Mouse (Mus musculus) lung, adult 2 months (tissue): ENCODE measurements around the gene Bmp10. TPM values are rescaled to one million over a fixed set of nuclear protein-coding genes. Genes with fewer than 3 reads are reported as not detected.
"Not testable (repeated sequence)": the region's sequence is repeated elsewhere in the genome, so short reads cannot be mapped to it uniquely, and the experiment has no call there.

Source experiments
- DNase-seq: peaks from one replicate; pipeline ENCODE4 v3.0.0; 2022
- H3K4me1 ChIP-seq: fragments of 200-500 bp; 2 replicates; pipeline ENCODE4 v1.6.1; 2011; ENCODE audit warnings: low read length; ENCODE audit not compliant: control insufficient read depth, insufficient read depth
- H3K4me3 ChIP-seq: fragments of 200-500 bp; replicated peaks from 2 replicates; pipeline ENCODE3; 2011; ENCODE audit warnings: low read depth, mild to moderate bottlenecking, control low read depth, low read length; ENCODE audit errors: extremely low read depth
- CTCF ChIP-seq: fragments of 200-500 bp; IDR thresholded peaks from 2 replicates; pipeline ENCODE4 v1.5.1; 2011; ENCODE audit warnings: mild to moderate bottlenecking, low read length, control low read depth; ENCODE audit not compliant: insufficient read depth
- POLR2A ChIP-seq: fragments of 200-500 bp; IDR thresholded peaks from 2 replicates; pipeline ENCODE4 v1.6.1; 2011; ENCODE audit warnings: low read depth, mild to moderate bottlenecking, control low read depth, low read length, borderline replicate concordance; ENCODE audit errors: extremely low read depth
- WGBS: fragments of 180-500 bp; shearing (Covaris S2); methylation state at CpG from one replicate; pipeline ENCODE4 v1.1.7; 2018; 5-methylcytosine and 5-hydroxymethylcytosine counted together
- polyA plus RNA-seq: library from polyadenylated mRNA; depleted of rRNA; stranded (reverse); fragments of >200 nt; gene quantifications from 2 replicates; pipeline ENCODE4 v1.2.3, GENCODE M21; 2012

The Bmp10 gene
- polyA plus RNA-seq, 1 experiment: not detected

DNA sequence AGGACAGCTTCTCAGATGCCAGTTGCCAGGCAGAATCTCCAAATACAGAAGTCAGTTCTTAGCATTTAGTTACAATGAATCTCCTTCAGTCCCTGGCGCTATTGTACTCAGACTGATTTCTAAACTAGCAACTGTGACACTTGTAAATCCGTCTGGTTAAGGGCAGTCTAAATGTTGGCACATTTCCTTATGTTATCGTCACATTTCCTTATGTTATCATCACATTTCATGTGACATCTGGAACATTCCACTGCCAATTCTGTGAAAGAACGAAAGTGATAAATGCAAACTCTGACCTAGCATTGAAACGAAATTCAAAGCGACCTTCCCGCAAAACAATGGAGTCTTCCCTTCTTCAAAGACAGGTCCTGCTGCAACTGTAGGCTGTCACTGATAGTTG lies 16.4 kb downstream of the Bmp10 start:
- no peak for DNase-seq
- no peaks in the 10 kb centered on the region for H3K4me1 ChIP-seq
- no peak overlapping the region for H3K4me3 ChIP-seq
- TF ChIP-seq POLR2A: no peak
- TF ChIP-seq CTCF: no peak
- 43% methylated on average over 7 of the region's 7 CpGs for WGBS

DNA sequence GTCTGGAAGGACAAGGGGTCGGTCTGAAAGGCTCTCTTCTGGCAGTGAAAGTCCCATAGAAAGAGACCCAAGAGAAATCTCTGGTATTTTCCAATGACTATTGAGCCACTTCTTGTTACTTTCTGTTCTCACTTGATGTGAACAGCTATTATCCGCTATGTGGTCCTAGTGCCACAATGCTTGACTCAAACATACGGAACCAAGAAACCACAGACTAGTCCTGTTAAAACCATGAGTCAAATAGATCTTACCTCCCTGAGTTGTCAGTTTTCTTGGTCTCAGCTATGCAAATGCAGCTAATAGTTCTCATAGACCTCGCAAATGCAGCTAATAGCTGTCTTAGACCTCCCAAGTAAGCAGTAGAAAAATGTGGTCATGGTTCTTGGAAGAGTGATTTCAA lies 18.4 kb downstream of the Bmp10 start:
- H3K4me1 ChIP-seq: no peaks in the 10 kb centered on the region
- TF ChIP-seq POLR2A: no peak
- TF ChIP-seq CTCF: no peak
- WGBS: 81% methylated on average over 4 of the region's 4 CpGs
- no peak overlapping the region for H3K4me3 ChIP-seq
- no peak for DNase-seq

DNA sequence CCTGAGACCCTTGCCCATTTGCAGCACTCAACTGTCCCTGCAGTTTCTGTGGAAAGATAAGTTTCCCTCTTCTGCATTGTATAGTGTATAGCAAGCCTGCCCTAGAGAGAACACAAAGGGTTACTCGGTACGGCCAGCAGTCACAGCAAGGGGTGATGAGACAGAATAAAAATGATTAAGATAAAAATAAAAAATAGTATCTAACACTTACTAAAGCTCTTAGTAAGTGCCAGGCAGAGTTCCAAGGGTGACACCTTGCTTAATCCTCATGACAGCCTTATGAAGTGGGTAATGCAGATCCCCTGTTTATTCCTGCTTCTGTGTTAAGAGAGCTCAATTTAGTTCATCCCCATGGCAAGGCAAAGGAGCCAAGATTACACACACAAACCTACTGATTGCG lies 20.7 kb downstream of the Bmp10 start:
- WGBS: 74% methylated on average over 3 of the region's 3 CpGs
- H3K4me3 ChIP-seq: no peak overlapping the region
- DNase-seq: no peak
- no peak for TF ChIP-seq POLR2A
- TF ChIP-seq CTCF: no peak
- H3K4me1 ChIP-seq: no peaks in the 10 kb centered on the region

DNA sequence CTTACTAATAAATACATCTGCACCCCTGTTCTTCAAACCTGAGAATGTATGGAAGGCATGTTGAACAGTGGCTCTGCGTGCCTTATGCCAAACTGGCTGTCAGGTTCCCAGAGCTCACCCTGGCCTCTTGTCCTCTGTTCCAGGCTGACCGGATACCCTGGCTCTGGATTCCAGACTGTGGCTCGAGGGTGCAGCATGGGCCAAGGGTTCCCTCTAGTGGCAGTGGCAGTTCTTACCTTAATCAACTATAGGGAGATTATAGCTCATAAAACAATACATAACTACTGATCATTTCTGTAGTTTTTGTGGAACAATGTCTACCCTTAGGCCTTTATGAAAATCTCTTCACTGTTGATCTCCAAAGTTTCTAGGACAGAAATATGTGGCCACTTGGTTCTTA lies 22.2 kb downstream of the Bmp10 start:
- WGBS: 37% methylated on average over 3 of the region's 3 CpGs

DNA sequence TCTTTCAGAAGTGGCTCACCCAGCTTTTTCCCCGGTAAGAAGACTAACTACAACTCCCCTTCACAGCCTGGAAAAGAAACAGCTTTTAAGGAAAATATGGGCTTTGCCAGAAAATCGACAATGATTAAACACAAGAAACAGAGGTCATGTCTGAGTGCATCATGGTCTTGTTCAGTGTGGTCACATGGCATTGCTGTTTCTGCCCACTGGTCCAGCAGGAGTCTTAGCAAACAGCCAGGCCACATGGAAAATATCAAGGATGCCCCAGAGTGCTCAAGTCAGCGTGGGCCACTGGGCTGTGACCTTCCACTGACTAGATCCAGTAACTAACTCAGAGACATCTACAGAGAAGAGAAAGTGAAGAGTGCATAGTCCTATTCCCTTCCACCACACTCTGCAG lies 23.0 kb downstream of the Bmp10 start:
- 58% methylated on average over 3 of the region's 3 CpGs for WGBS
- no peak for TF ChIP-seq POLR2A
- no peak for TF ChIP-seq CTCF
- H3K4me3 ChIP-seq: no peak overlapping the region
- H3K4me1 ChIP-seq: peaks cover 3% of the 10 kb centered on the region
- no peak for DNase-seq

More for the DNA sequence above, 22.2 kb downstream of the Bmp10 start:
- peak; percentile 80 for TF ChIP-seq CTCF
- TF ChIP-seq POLR2A: no peak
- peak; percentile 42 for DNase-seq
- Histone ChIP-seq H3K4me1 (peaks cover 1% of the 10 kb centered on the region), H3K4me3 (no peak overlapping the region)

DNA sequence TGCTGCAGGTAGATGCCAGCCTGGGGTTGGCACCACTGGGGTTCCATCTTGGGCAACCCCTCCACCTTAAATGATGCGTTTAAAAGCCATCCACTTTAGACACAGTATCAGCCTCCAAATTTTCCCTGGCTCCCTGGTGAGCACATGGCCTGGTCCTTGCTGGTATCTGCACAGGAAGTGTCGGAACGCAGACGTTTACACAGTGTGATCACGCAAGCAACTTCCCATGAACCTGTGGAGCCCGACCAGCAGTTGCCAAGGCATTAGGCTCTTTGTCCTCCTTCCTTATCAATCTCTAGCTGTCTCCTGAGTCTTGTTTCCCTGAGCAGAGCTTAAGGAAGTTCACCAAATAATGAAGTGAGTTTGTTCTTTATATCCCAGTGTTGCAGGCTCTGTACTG lies 26.7 kb downstream of the Bmp10 start:
- no peak overlapping the region for H3K4me3 ChIP-seq
- TF ChIP-seq POLR2A: no peak
- TF ChIP-seq CTCF: no peak
- WGBS: 27% methylated on average over 6 of the region's 6 CpGs
- DNase-seq: no peak
- peaks cover 3% of the 10 kb centered on the region for H3K4me1 ChIP-seq

DNA sequence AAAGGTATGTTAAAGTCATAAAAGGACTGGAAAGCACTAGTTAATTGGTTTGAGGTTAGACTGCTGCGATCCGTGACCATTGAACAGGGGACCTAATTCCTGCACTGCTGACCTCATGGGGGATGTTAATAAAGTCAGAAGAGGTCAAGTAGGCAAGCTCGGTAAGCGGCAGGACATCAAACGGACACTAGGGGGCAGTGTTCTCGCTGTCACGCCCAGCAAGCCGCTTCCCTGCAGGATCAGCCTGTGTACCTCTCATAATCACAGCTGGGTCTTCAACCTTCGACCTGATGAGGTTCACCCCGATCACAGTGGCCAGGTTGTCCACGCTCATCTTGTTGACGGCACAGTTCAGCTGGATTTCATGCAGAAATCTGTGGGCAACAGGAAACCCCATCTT lies 37.4 kb downstream of the Bmp10 start:
- no peak overlapping the region for H3K4me3 ChIP-seq
- WGBS: 17% methylated on average over 12 of the region's 12 CpGs
- DNase-seq: peak; percentile 69
- TF ChIP-seq POLR2A: no peak
- TF ChIP-seq CTCF: peak; percentile 96
- no peaks in the 10 kb centered on the region for H3K4me1 ChIP-seq

DNA sequence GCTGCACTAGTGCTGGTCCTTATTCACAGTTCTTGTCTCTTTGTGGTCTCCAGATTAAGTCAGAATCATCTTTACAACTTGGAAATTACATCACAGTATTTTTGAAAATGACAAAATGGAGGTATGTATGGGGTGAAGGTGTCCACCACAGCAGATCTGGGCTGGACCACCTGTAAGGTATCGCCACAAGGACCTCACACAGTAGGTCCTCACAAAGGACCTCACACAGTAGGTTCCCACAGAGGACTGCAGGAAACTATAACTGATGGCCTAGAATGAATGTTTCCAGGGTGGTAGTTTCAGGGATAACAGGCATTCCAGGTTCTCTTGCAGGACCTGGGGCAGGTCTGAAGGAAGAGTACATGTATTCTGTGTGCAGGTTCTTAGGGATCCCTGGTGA lies 38.6 kb downstream of the Bmp10 start:
- no peak for DNase-seq
- WGBS: 100% methylated on average over 1 of the region's 1 CpGs
- Histone ChIP-seq H3K4me1 (no peaks in the 10 kb centered on the region), H3K4me3 (no peak overlapping the region)
- TF ChIP-seq POLR2A: no peak
- no peak for TF ChIP-seq CTCF

DNA sequence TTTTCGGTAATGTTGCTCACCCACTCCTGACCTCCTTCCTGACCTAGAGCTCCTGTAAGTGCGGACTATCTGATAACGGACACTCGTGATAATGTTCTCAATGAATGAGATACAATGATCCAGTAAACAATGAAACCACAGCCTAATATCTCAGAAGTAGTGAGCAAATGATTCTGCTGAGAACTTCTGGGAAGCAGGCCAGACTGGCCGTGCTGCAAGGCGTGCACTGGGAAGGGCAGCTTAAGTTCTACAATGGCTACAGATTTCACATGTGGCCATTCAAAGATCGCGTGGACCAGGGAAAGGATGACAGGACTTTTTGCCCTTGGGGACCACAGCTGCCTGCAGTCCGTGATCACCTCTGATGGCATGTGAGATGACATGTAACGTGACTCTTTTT lies 39.6 kb downstream of the Bmp10 start:
- Histone ChIP-seq H3K4me3 (no peak overlapping the region), H3K4me1 (no peaks in the 10 kb centered on the region)
- WGBS: 44% methylated on average over 10 of the region's 10 CpGs
- TF ChIP-seq CTCF (no peak), POLR2A (no peak)
- peak; percentile 22 for DNase-seq

DNA sequence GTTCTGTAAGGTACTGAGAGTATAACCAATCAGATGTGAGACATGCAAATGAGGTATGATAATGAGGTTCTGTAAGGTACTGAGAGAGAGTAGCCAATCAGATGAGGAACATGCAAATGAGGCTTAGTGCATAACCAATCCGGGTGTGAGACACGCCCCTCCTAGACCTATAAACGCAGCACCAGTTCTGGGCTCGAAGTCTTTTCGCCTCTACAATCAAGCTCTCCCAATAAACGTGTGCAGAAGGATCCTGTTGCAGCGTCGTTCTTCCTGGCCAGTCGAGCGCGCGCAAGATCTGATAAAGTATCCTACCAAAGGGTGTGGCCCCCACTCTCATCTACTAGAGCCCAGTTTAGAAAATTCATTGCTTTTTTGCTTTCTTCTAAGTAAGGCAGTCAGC lies 41.3 kb downstream of the Bmp10 start:
- H3K4me1 ChIP-seq, H3K4me3 ChIP-seq, DNase-seq: not testable (repeated sequence)
- WGBS: 91% methylated on average over 12 of the region's 12 CpGs

DNA sequence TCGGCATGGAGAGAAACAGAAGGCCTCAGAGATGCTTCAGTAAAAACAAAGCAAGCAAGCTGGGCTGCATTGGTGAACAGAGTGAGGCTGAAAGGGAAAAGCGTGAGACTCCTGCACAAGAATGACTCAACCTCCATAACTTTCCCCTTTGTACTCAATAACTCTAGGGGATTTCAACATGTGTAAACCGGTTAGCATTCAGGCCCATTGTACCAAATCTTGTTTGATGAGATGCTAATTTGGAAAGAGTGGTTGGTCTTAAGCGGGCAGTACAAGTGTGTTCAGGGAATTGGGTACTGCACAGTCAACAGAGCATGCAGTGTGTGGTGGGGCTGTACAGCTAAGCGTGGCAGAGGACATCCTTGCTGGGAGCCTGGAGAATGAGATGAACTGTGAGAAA lies 46.4 kb downstream of the Bmp10 start:
- WGBS: 92% methylated on average over 5 of the region's 5 CpGs
- no peaks in the 10 kb centered on the region for H3K4me1 ChIP-seq
- no peak overlapping the region for H3K4me3 ChIP-seq
- no peak for TF ChIP-seq POLR2A
- no peak for TF ChIP-seq CTCF
- DNase-seq: no peak
